Mouse (Mus musculus) lung, postnatal 0 days (tissue): ENCODE measurements around the gene Serf2.
"Not testable (repeated sequence)": the region's sequence is repeated elsewhere in the genome, so short reads cannot be mapped to it uniquely, and the experiment has no call there.

Experiments used
- CTCF ChIP-seq: IDR thresholded peaks from 2 replicates; pipeline ENCODE4 v1.5.1; 2016; ENCODE audit warnings: antibody characterized with exemption, mild to moderate bottlenecking
- EP300 ChIP-seq: IDR thresholded peaks from 2 replicates; pipeline ENCODE4 v1.6.1; 2016; ENCODE audit warnings: antibody characterized with exemption, mild to moderate bottlenecking, control low read depth

GRCm38 (mm10) chr2:121484403-121484802 is 35.4 kb downstream of the Serf2 start:
- not testable (repeated sequence) for TF ChIP-seq EP300, CTCF
